Mouse (Mus musculus): ENCODE data around the gene Prdm2. TPM values are rescaled to one million over a fixed set of nuclear protein-coding genes. Genes with fewer than 3 reads are reported as not detected.
A peak's percentile ranks its signal among the peaks of the same experiment; 100 is the strongest.

The Prdm2 gene
- 9.7 and 10.0 TPM in 2 replicates for polyA plus RNA-seq (2015; fragmentation: Nextera tagmentation; extraction: Ambion mirVana)

GRCm38 (mm10) chr4:143212341-143213174 is at the start of gene Prdm2:
Gene Prdm2, minus strand, starts transcription at chr4:143212995.
- Histone ChIP-seq H3K4me3 (replicated peaks) (peak within 1 kb of the TSS; percentile 78), H3K36me3 (no peaks in the 10 kb centered on the region), H3K27me3 (replicated peaks) (no peaks in the 10 kb centered on the region), H3K9me3 (no peaks in the 10 kb centered on the region), H3K4me1 (replicated peaks) (peaks cover 5% of the 10 kb centered on the region), H3K9ac (peak within 1 kb of the TSS; percentile 80), H3K27ac (peak within 1 kb of the TSS; percentile 80), H3K4me2 (replicated peaks) (peak within 1 kb of the TSS; percentile 73)
- WGBS: 2% methylated on average over 75 of the region's 96 CpGs
- ATAC-seq: peak; percentile 92

GRCm38 (mm10) chr4:143259718-143260349 is 47.0 kb upstream of the Prdm2 start:
- H3K9ac ChIP-seq: no peak overlapping the region
- H3K9me3 ChIP-seq: no peaks in the 10 kb centered on the region
- no peaks in the 10 kb centered on the region for H3K27me3 ChIP-seq (replicated peaks)
- peak; percentile 57 for ATAC-seq
- H3K27ac ChIP-seq: no peak overlapping the region
- peaks cover 9% of the 10 kb centered on the region; the same call in 1 of the 2 replicates for H3K4me1 ChIP-seq (replicated peaks)
- WGBS: 32% methylated on average over 8 of the region's 8 CpGs
- H3K36me3 ChIP-seq: no peaks in the 10 kb centered on the region
- no peak overlapping the region for H3K4me3 ChIP-seq (replicated peaks)
- H3K4me2 ChIP-seq (replicated peaks): no peak overlapping the region

GRCm38 (mm10) chr4:143258517-143258916 is 45.7 kb upstream of the Prdm2 start:
- no peak overlapping the region for H3K4me3 ChIP-seq (replicated peaks)
- peaks cover 9% of the 10 kb centered on the region; the same call in 1 of the 2 replicates for H3K4me1 ChIP-seq (replicated peaks)
- no peaks in the 10 kb centered on the region for H3K27me3 ChIP-seq (replicated peaks)
- no peak overlapping the region for H3K27ac ChIP-seq
- H3K9ac ChIP-seq: no peak overlapping the region
- ATAC-seq: peak; percentile 65
- WGBS: 34% methylated on average over 19 of the region's 19 CpGs
- H3K4me2 ChIP-seq (replicated peaks): peak overlapping the region; percentile 45
- no peaks in the 10 kb centered on the region for H3K36me3 ChIP-seq
- no peaks in the 10 kb centered on the region for H3K9me3 ChIP-seq

- 50% methylated on average over 6 of the region's 6 CpGs for WGBS
- Histone ChIP-seq H3K36me3 (no peaks in the 10 kb centered on the region), H3K4me1 (replicated peaks) (peaks cover 9% of the 10 kb centered on the region; the same call in 1 of the 2 replicates), H3K4me2 (replicated peaks) (no peak overlapping the region), H3K9me3 (no peaks in the 10 kb centered on the region), H3K4me3 (replicated peaks) (no peak overlapping the region), H3K9ac (no peak overlapping the region), H3K27me3 (replicated peaks) (no peaks in the 10 kb centered on the region), H3K27ac (no peak overlapping the region)
- ATAC-seq: no peak
Observed at GRCm38 (mm10) chr4:143257971-143258370, 45.2 kb upstream of the Prdm2 start.

- no peak for ATAC-seq
- H3K9me3 ChIP-seq: no peaks in the 10 kb centered on the region
Observed at GRCm38 (mm10) chr4:143255541-143255940, 42.7 kb upstream of the Prdm2 start.

GRCm38 (mm10) chr4:143253356-143253755 is 40.6 kb upstream of the Prdm2 start:
- 70% methylated on average over 1 of the region's 1 CpGs for WGBS
- no peak overlapping the region for H3K27ac ChIP-seq
- no peak for ATAC-seq
- no peak overlapping the region for H3K9ac ChIP-seq
- no peaks in the 10 kb centered on the region for H3K9me3 ChIP-seq
- H3K4me2 ChIP-seq (replicated peaks): no peak overlapping the region
- no peak overlapping the region for H3K4me3 ChIP-seq (replicated peaks)
- H3K36me3 ChIP-seq: no peaks in the 10 kb centered on the region
- no peaks in the 10 kb centered on the region for H3K4me1 ChIP-seq (replicated peaks)
- H3K27me3 ChIP-seq (replicated peaks): no peaks in the 10 kb centered on the region

More at GRCm38 (mm10) chr4:143255541-143255940, 42.7 kb upstream of the Prdm2 start:
- H3K36me3 ChIP-seq: no peaks in the 10 kb centered on the region
- WGBS: 57% methylated on average over 8 of the region's 8 CpGs
- no peak overlapping the region for H3K4me2 ChIP-seq (replicated peaks)
- H3K9ac ChIP-seq: no peak overlapping the region
- H3K4me3 ChIP-seq (replicated peaks): no peak overlapping the region
- no peaks in the 10 kb centered on the region for H3K27me3 ChIP-seq (replicated peaks)
- peaks cover 9% of the 10 kb centered on the region; the same call in 1 of the 2 replicates for H3K4me1 ChIP-seq (replicated peaks)
- no peak overlapping the region for H3K27ac ChIP-seq

- Histone ChIP-seq H3K9ac (no peak overlapping the region), H3K4me3 (replicated peaks) (no peak overlapping the region), H3K4me1 (replicated peaks) (no peaks in the 10 kb centered on the region), H3K27ac (no peak overlapping the region), H3K9me3 (no peaks in the 10 kb centered on the region), H3K27me3 (replicated peaks) (no peaks in the 10 kb centered on the region), H3K36me3 (no peaks in the 10 kb centered on the region), H3K4me2 (replicated peaks) (no peak overlapping the region)
- 75% methylated on average over 5 of the region's 5 CpGs for WGBS
- ATAC-seq: no peak
Observed at GRCm38 (mm10) chr4:143248050-143248449, 35.3 kb upstream of the Prdm2 start.

- Histone ChIP-seq H3K4me1 (replicated peaks) (no peaks in the 10 kb centered on the region), H3K4me2 (replicated peaks) (no peak overlapping the region), H3K9ac (no peak overlapping the region), H3K4me3 (replicated peaks) (no peak overlapping the region), H3K36me3 (no peaks in the 10 kb centered on the region), H3K27ac (no peak overlapping the region), H3K9me3 (no peaks in the 10 kb centered on the region), H3K27me3 (replicated peaks) (no peaks in the 10 kb centered on the region)
- ATAC-seq: no peak
- 76% methylated on average over 9 of the region's 9 CpGs for WGBS
Observed at GRCm38 (mm10) chr4:143241294-143241693, 28.5 kb upstream of the Prdm2 start.

- WGBS: 90% methylated on average over 9 of the region's 9 CpGs
- Histone ChIP-seq H3K27ac (no peak overlapping the region), H3K27me3 (replicated peaks) (no peaks in the 10 kb centered on the region), H3K4me3 (replicated peaks) (no peak overlapping the region), H3K4me1 (replicated peaks) (no peaks in the 10 kb centered on the region), H3K9me3 (no peaks in the 10 kb centered on the region), H3K9ac (no peak overlapping the region), H3K4me2 (replicated peaks) (no peak overlapping the region), H3K36me3 (no peaks in the 10 kb centered on the region)
- ATAC-seq: no peak
Observed at GRCm38 (mm10) chr4:143239615-143240201, 26.9 kb upstream of the Prdm2 start.

GRCm38 (mm10) chr4:143239117-143239516 is 26.3 kb upstream of the Prdm2 start:
- WGBS: 93% methylated on average over 5 of the region's 5 CpGs
- no peaks in the 10 kb centered on the region for H3K4me1 ChIP-seq (replicated peaks)
- H3K9me3 ChIP-seq: no peaks in the 10 kb centered on the region

GRCm38 (mm10) chr4:143238241-143239031 is 25.6 kb upstream of the Prdm2 start:
- Histone ChIP-seq H3K36me3 (no peaks in the 10 kb centered on the region), H3K27ac (no peak overlapping the region), H3K9ac (no peak overlapping the region), H3K4me3 (replicated peaks) (no peak overlapping the region), H3K4me1 (replicated peaks) (no peaks in the 10 kb centered on the region), H3K4me2 (replicated peaks) (peak overlapping the region; percentile 42), H3K27me3 (replicated peaks) (no peaks in the 10 kb centered on the region), H3K9me3 (no peaks in the 10 kb centered on the region)
- peak; percentile 30; the same call in 1 of the 2 replicates for ATAC-seq
- WGBS: 18% methylated on average over 23 of the region's 23 CpGs

More at GRCm38 (mm10) chr4:143239117-143239516, 26.3 kb upstream of the Prdm2 start:
- no peak for ATAC-seq
- Histone ChIP-seq H3K4me3 (replicated peaks) (no peak overlapping the region), H3K36me3 (no peaks in the 10 kb centered on the region), H3K27ac (no peak overlapping the region), H3K27me3 (replicated peaks) (no peaks in the 10 kb centered on the region), H3K9ac (no peak overlapping the region), H3K4me2 (replicated peaks) (no peak overlapping the region)

All from intestine, embryonic 15.5 days (tissue).